Mouse (Mus musculus) forebrain, embryonic 14.5 days (tissue): ENCODE results near the gene Snapc2. TPM values are rescaled to one million over a fixed set of nuclear protein-coding genes. Genes with fewer than 3 reads are reported as not detected.

Source experiments
- ATAC-seq: fragments of 200-750 bp; cut with Nextera tagmentation; 2 replicates; pipeline ENCODE4 v1.8.0; 2017; ENCODE audit warnings: mild to moderate bottlenecking, moderate library complexity
- DNase-seq: peaks from one replicate; pipeline ENCODE4 v3.0.0-alpha.2; 2015; ENCODE audit warnings: low spot score
- H3K27ac ChIP-seq: fragments of 300-500 bp; sonication (generic); 2 replicates; pipeline ENCODE4 v1.5.1; 2014; ENCODE audit warnings: low read depth, mild to moderate bottlenecking, control low read depth, low read length, moderate library complexity
- H3K27me3 ChIP-seq: fragments of 300-500 bp; sonication (generic); replicated peaks from 2 replicates; pipeline ENCODE4 v1.6.1; 2014; ENCODE audit warnings: low read length, control low read depth, mixed read lengths; ENCODE audit not compliant: control insufficient read depth, insufficient read depth
- H3K36me3 ChIP-seq: fragments of 300-500 bp; sonication (generic); 2 replicates; pipeline ENCODE4 v1.6.1; 2014; ENCODE audit warnings: low read length, control low read depth; ENCODE audit not compliant: control insufficient read depth, insufficient read depth
- H3K4me1 ChIP-seq: fragments of 300-500 bp; sonication (generic); 2 replicates; pipeline ENCODE4 v1.6.1; 2014; ENCODE audit warnings: antibody characterized with exemption, low read length, control low read depth; ENCODE audit not compliant: control insufficient read depth, insufficient read depth
- H3K4me2 ChIP-seq: fragments of 300-500 bp; sonication (generic); 2 replicates; pipeline ENCODE4 v1.6.1; 2014; ENCODE audit warnings: mild to moderate bottlenecking, control low read depth, low read length
- H3K4me3 ChIP-seq: fragments of 300-500 bp; sonication (generic); 2 replicates; pipeline ENCODE4 v1.5.1; 2014; ENCODE audit warnings: low read depth, low read length, control low read depth
- H3K9ac ChIP-seq: fragments of 300-500 bp; sonication (generic); 2 replicates; pipeline ENCODE4 v1.6.1; 2014; ENCODE audit warnings: mild to moderate bottlenecking, low read length, control low read depth, moderate library complexity
- H3K9me3 ChIP-seq: fragments of 300-500 bp; sonication (generic); replicated peaks from 2 replicates; pipeline ENCODE4 v1.6.1; 2016; ENCODE audit warnings: low read length, control low read depth, mixed read lengths; ENCODE audit not compliant: control insufficient read depth
- WGBS: fragments of 180-500 bp; shearing (Covaris S2); extraction: QIAGEN DNeasy Blood & Tissue Kit; methylation state at CpG from one replicate; pipeline ENCODE4 v1.1.7; 2014; 5-methylcytosine and 5-hydroxymethylcytosine counted together
- polyA plus RNA-seq: library from polyadenylated mRNA; unstranded; fragments of >200 nt; fragmentation: Nextera tagmentation; extraction: Ambion mirVana; gene quantifications from 2 replicates; pipeline ENCODE4 v1.2.1, GENCODE M21; 2014

Snapc2 gene
- polyA plus RNA-seq = 59.9 and 81.8 TPM in 2 replicates

GRCm38 (mm10) chr8:4252934-4253841 is at the start of gene Snapc2:
Snapc2 (plus strand) TSS chr8:4253080.
- peak; percentile 92 for ATAC-seq
- Histone ChIP-seq H3K4me3 (peak within 1 kb of the TSS; percentile 90), H3K27ac (peak within 1 kb of the TSS; percentile 92), H3K9me3 (no peaks in the 10 kb centered on the region), H3K27me3 (no peaks in the 10 kb centered on the region), H3K4me2 (peak within 1 kb of the TSS; percentile 68), H3K9ac (peak within 1 kb of the TSS; percentile 81), H3K36me3 (peaks cover 46% of the 10 kb centered on the region), H3K4me1 (peaks cover 22% of the 10 kb centered on the region)
- DNase-seq = peak; percentile 98
- WGBS = under 1% methylated on average over 65 of the region's 69 CpGs

- H3K36me3 ChIP-seq = peaks cover 76% of the 10 kb centered on the region
- peaks cover 3% of the 10 kb centered on the region; the same call in 1 of the 2 replicates for H3K4me1 ChIP-seq
- no peak overlapping the region for H3K4me3 ChIP-seq
- H3K9ac ChIP-seq = no peak overlapping the region
- no peaks in the 10 kb centered on the region for H3K9me3 ChIP-seq
- 18% methylated on average over 38 of the region's 38 CpGs for WGBS
- H3K4me2 ChIP-seq = peak overlapping the region; percentile 12; the same call in 1 of the 2 replicates
- ATAC-seq (no peak), DNase-seq (no peak)
- H3K27me3 ChIP-seq = peaks cover 15% of the 10 kb centered on the region
- H3K27ac ChIP-seq = no peak overlapping the region
These were observed 47.4 kb upstream of the Snapc2 start for GRCm38 (mm10) chr8:4205246-4206123.

- H3K36me3 ChIP-seq = peaks cover 76% of the 10 kb centered on the region
- H3K4me1 ChIP-seq = peaks cover 3% of the 10 kb centered on the region; the same call in 1 of the 2 replicates
- H3K4me2 ChIP-seq = peak overlapping the region; percentile 12; the same call in 1 of the 2 replicates
- no peak overlapping the region for H3K4me3 ChIP-seq
- no peak for DNase-seq
- 11% methylated on average over 44 of the region's 44 CpGs for WGBS
- no peaks in the 10 kb centered on the region for H3K9me3 ChIP-seq
- peak overlapping the region; percentile 25; the same call in 1 of the 2 replicates for H3K9ac ChIP-seq
- peaks cover 15% of the 10 kb centered on the region for H3K27me3 ChIP-seq
- ATAC-seq = peak; percentile 38
- H3K27ac ChIP-seq = no peak overlapping the region
These were observed 46.5 kb upstream of the Snapc2 start for GRCm38 (mm10) chr8:4206182-4207015.

- peak overlapping the region; percentile 25; the same call in 1 of the 2 replicates for H3K9ac ChIP-seq
- peaks cover 74% of the 10 kb centered on the region for H3K36me3 ChIP-seq
These were observed 45.9 kb upstream of the Snapc2 start for GRCm38 (mm10) chr8:4207016-4207350.

GRCm38 (mm10) chr8:4211097-4211496 is 41.8 kb upstream of the Snapc2 start:
- ATAC-seq (no peak), DNase-seq (no peak)
- Histone ChIP-seq H3K27ac (no peak overlapping the region), H3K4me2 (no peak overlapping the region), H3K27me3 (0 out of 2 replicates have a peak, but pooled peaks cover 3% of the 10 kb centered on the region), H3K9ac (no peak overlapping the region), H3K4me1 (peaks cover 35% of the 10 kb centered on the region), H3K4me3 (no peak overlapping the region), H3K36me3 (peaks cover 59% of the 10 kb centered on the region), H3K9me3 (no peaks in the 10 kb centered on the region)
- 64% methylated on average over 6 of the region's 6 CpGs for WGBS

More at GRCm38 (mm10) chr8:4207016-4207350, 45.9 kb upstream of the Snapc2 start:
- Histone ChIP-seq H3K4me2 (no peak overlapping the region), H3K9me3 (no peaks in the 10 kb centered on the region), H3K27me3 (peaks cover 15% of the 10 kb centered on the region), H3K4me1 (peaks cover 3% of the 10 kb centered on the region; the same call in 1 of the 2 replicates), H3K27ac (no peak overlapping the region), H3K4me3 (no peak overlapping the region)
- DNase-seq (no peak), ATAC-seq (no peak)
- 49% methylated on average over 2 of the region's 2 CpGs for WGBS

GRCm38 (mm10) chr8:4212809-4213209 is 40.1 kb upstream of the Snapc2 start:
- DNase-seq (no peak), ATAC-seq (peak; percentile 2; the same call in 1 of the 2 replicates)
- Histone ChIP-seq H3K27me3 (no peaks in the 10 kb centered on the region), H3K4me1 (peaks cover 36% of the 10 kb centered on the region), H3K4me3 (peak overlapping the region; percentile 41), H3K9me3 (no peaks in the 10 kb centered on the region), H3K27ac (peak overlapping the region; percentile 27; the same call in 1 of the 2 replicates), H3K4me2 (peak overlapping the region; percentile 83), H3K36me3 (peaks cover 43% of the 10 kb centered on the region), H3K9ac (peak overlapping the region; percentile 62)
- WGBS = 4% methylated on average over 25 of the region's 25 CpGs

- 7% methylated on average over 18 of the region's 18 CpGs for WGBS
- peak overlapping the region; percentile 27; the same call in 1 of the 2 replicates for H3K27ac ChIP-seq
- no peaks in the 10 kb centered on the region for H3K27me3 ChIP-seq
- H3K9me3 ChIP-seq = no peaks in the 10 kb centered on the region
- DNase-seq (peak; percentile 51), ATAC-seq (peak; percentile 3; the same call in 1 of the 2 replicates)
- peak overlapping the region; percentile 83 for H3K4me2 ChIP-seq
- peaks cover 38% of the 10 kb centered on the region for H3K36me3 ChIP-seq
- peak overlapping the region; percentile 41 for H3K4me3 ChIP-seq
- H3K4me1 ChIP-seq = peaks cover 37% of the 10 kb centered on the region
- peak overlapping the region; percentile 62 for H3K9ac ChIP-seq
These were observed 39.5 kb upstream of the Snapc2 start for GRCm38 (mm10) chr8:4213210-4214005.
